Mouse (Mus musculus) heart, postnatal 36 days (tissue): ENCODE results near the gene Gm44973. TPM values are rescaled to one million over a fixed set of nuclear protein-coding genes. Genes with fewer than 3 reads are reported as not detected.
"Not testable (repeated sequence)": the region's sequence is repeated elsewhere in the genome, so short reads cannot be mapped to it uniquely, and the experiment has no call there.

Experiments
- DNase-seq, 2 experiments: peaks; one replicate each; pipeline ENCODE4 v3.0.0; 2021 to 2022
- intact Hi-C: fragments of 180-260 bp; cut with DNase I; formaldehyde crosslinking; loops from one replicate; pipeline ENCODE4 v1.15.1; 2025
- total RNA-seq, 2 experiments: library from RNA; stranded (reverse); gene quantifications; 2 replicates each; pipeline ENCODE4 v1.2.3; 2021

Gene Gm44973
- total RNA-seq, 2 experiments from 2014 or later: not detected

DNA sequence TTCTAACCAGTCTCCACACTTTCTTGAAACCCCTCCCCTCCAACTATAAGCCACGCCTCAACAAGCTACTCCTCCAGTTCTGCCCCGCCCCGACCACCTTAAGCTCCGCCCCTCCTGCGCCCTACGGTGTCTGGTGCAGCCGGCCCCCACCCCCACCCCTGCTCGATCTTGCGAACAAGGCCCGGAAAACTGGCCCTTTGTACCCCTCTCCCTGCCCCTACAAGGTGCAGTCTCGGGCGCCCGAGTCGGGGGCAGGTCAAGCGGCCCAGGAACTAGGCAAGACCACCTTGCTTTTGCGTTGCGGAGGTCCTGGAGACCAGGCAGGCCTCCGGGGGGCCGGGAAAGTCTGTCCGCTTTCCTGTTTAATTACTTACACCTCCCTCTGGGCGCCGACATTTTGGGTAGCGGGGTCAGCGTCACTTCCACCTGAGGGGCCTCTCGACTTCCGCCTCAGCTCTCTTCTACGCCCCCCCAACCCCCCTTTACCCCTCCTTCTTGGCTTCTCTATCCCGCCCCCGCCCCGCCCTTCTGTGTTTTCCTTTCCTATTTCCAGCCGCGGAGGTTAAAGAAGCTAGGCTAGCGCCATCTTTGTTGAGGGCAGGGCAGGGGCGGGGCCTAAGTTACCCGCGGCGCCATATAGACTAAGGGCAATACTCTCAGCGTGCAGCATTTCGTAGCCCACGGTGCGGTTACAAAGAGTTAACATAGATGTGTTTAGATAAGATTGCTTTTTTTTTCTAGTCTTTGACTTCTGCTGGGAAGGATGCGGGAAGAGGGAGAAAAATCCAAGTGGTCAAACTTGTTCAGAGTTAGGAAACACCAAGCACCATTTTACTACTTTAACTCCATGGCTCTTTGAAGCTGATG lies 812 bp upstream of the Gm44973 start, which contains the start of the genes Zfp524 and Fiz1:
Gene Zfp524 (plus strand): TSS at position 165 of the 867 bp plus-strand sequence.
Gene Fiz1 (minus strand): TSS at position 447 of the 867 bp plus-strand sequence.
- peak; percentile 98 to 99 for DNase-seq
- intact Hi-C loops: loop anchor here (2.0 to 10.0 kb wide), 3 partner anchors 72 to 360 kb away; partner anchors contain the start of genes Ppp6r1 and Ube2s

DNA sequence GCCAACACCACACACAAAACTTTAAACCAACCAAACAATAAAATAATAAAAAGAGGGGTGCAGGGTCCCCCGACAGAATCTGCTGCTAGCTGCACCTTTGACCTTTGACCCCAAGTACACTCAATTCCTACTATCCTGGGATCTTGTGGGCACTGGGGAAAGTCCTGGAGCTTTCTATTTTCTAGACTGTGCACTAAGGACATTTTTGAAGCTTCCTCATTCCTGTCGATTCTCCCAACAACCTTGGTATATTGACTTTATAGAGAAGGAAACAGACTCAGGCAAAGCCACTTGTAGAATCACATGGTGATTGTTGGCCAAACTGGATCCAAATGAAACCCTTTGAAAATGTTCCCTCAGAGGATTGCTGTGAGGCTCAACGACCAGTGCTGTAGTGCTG lies 761 bp downstream of the Gm44973 start:
- no peak for DNase-seq
- intact Hi-C loops: loop anchor here (2.0 to 10.0 kb wide), 3 partner anchors 45 to 361 kb away; partner anchors contain the start of genes Ppp6r1 and Ube2s

DNA sequence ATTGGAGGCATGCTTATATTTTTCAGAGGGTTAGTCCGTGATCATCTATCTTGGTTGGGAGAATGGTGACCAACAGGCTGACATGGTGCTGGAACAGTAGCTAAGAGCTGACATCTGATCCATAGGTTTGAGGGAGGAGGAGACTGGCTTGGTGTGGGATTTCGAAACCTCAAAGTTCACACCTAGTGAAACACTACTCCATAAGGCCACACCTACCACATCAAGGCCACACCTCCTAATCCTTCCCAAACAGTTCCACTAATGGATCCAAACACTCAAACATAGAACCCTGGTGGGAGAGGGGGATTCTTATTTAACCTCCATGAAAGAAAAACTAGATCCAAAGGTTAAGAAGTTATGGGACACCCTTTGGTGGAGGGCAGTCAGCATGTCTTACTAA lies 1.6 kb downstream of the Gm44973 start:
- intact Hi-C loops: loop anchor here (2.0 to 10.0 kb wide), 3 partner anchors 44 to 362 kb away; partner anchors contain the start of genes Ppp6r1 and Ube2s

DNA sequence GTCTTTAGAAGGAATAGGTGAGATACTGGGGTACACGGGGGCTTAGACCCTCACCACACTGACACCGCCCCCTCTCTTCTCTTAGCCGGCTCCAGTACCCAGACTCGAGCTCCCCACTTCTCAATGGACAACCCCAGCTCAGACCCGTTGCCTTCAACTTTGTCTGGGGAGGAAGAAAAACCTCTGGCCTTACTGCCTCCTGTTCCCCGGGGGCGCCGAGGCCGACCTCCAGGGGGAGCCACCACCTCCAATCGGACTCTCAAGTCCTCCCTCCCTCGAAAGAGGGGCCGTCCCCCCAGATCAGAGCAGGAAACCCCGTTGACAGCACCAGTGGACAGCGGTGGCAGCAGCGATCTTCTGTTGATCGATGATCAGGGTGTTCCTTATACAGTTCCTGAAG lies 2.1 kb downstream of the Gm44973 start:
- no peak for DNase-seq
- intact Hi-C loops: loop anchor here (2.0 to 10.0 kb wide), 3 partner anchors 43 to 363 kb away; partner anchors contain the start of genes Ppp6r1 and Ube2s

More for the DNA sequence above, 1.6 kb downstream of the Gm44973 start:
- DNase-seq: no peak

DNA sequence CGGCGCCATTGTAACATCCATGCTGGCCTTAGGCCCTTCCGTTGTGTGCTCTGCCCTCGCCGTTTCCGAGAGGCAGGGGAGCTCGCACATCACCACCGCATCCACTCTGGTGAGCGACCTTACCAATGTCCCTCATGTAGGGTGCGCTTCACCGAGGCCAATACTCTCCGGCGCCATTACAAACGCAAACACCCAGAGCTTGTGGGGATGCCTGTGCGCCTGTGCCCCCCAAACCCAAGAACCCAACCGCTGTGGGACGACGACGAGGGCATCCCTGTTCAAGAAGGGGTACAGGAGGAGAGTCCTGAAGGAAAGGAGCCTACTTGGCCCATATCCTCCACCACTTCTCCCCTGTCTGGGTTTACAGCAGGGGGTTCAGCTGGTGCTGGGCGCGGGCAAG lies 2.6 kb downstream of the Gm44973 start:
- DNase-seq: no peak
- intact Hi-C loops: loop anchor here (2.0 to 10.0 kb wide), 3 partner anchors 43 to 363 kb away; partner anchors contain the start of genes Ppp6r1 and Ube2s

DNA sequence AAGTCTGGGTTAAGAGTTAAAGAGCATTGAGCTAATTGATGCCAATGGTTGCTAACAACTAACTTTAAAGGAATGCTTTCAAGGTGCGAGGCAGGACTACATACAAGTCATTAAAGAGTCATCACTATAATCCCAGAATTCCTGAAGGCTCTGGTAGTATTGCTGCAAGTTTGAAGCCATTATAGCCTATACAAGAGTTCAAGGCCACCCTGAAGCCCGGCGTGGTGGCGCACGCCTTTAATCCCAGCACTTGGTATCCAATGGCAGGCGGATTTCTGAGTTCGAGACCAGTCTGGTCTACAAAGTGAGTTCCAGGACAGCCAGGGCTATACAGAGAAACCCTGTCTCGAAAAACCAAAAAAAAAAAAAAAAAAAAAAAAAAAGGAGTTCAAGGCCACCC lies 4.3 kb downstream of the Gm44973 start:
- not testable (repeated sequence) for DNase-seq
- intact Hi-C loops: loop anchor here (10.0 kb wide), 2 partner anchors 205 to 365 kb away; partner anchors contain the start of genes Ppp6r1 and Ube2s

DNA sequence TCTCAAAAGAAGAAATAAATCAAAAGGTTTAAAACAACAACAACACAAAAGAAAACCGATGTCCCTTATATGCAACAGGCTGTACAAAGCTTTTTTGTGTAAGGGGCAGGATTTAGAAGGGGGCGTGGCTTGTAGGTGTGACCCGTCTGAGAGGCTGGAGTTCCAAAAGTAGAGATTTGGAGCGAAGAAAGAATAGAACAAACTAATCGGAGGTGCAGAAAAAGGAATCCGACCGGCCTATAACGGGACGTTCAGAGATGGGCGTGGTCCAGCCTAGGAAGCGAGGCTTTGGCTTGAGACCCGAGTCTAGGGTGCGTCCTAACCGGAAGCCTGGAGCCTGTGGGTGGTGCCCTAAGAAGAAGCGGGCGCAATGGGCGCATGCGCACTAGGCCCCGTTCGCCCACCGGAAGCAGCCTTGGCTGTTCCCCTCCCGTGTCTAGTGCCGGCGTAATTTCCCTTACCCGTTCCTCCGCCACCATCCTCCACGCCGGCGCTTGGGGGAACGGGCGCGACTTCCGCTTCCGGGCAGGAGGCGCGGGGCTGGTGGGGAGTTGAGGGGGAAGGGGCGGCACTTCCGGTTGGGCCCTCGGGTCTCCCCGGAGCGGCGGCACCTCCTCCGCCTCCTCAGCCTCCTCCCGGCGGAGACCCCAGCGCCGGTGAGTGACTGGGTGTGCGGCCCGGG lies 4.8 kb downstream of the Gm44973 start, which contains the start of the genes Zfp865 and Ccdc106:
Gene Zfp865 (plus strand): TSS at position 377 of the 682 bp plus-strand sequence.
Gene Ccdc106 (plus strand): TSS at position 554 of the 682 bp plus-strand sequence.
- intact Hi-C loops: loop anchor here (5.0 to 10.0 kb wide), 3 partner anchors 205 to 365 kb away; partner anchors contain the start of genes Ppp6r1, Rpl28 and Ube2s
- peak; percentile 98 to 99 for DNase-seq

DNA sequence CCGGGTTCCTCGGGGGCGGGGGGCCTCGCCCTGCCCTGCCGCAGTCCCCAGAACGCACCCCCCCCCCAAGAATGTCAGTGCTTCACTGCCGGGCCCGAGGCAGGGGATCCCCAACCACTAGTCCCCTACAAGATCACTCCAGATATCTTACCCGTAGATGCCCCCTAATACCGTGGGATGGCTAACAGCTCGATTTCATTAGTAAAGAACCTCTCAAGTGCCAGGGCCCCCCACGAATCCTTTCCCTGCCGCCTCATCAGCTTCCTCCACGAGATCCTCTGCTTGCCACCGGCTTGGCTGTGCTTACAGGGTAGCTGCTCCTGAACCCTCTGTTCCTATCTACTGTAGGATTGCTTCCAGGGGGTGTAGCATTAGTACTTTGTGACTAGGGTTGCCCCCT lies 5.4 kb downstream of the Gm44973 start:
- no peak for DNase-seq
- intact Hi-C loops: loop anchor here (5.0 kb wide), 1 partner anchor 228 kb away; the partner anchor contains the start of gene Rpl28

DNA sequence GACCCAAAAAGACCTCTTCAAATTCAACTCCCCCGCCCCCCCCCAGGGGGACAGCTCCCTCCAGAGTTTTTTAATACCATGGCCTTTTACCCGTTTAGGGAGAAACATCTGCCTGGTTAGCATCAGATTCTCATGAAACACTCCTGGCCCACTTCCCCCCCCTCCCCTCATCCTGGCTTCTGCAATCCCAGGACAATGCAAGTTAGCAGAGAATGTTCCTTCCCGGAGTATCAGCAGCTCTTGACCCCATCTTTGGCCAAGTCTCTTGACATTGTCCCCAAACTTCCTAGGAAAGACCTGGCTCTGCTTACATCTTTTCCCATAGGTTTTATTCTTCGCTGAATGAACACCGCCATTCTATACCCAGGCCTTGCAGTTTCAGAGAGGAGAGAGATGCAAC lies 5.9 kb downstream of the Gm44973 start:
- intact Hi-C loops: loop anchor here (5.0 kb wide), 1 partner anchor 229 kb away; the partner anchor contains the start of gene Rpl28

DNA sequence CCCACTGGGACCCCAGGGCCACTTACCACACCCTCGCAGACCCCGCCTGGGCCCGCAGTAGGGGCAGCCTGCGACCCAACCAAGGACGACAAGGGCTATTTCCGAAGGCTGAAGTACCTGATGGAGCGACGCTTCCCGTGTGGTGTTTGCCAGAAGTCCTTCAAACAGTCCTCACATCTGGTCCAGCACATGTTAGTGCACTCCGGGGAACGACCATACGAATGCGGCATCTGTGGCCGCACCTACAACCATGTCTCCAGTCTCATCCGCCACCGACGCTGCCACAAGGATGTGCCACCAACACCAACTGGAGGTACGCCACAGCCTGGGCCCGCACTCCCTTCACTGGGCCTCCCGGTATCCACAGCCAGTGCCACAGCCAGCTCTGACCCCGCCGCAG lies 14.2 kb downstream of the Gm44973 start:
- no peak for DNase-seq
- intact Hi-C loops: no loop called here

More for the DNA sequence above, 5.9 kb downstream of the Gm44973 start:
- no peak for DNase-seq

DNA sequence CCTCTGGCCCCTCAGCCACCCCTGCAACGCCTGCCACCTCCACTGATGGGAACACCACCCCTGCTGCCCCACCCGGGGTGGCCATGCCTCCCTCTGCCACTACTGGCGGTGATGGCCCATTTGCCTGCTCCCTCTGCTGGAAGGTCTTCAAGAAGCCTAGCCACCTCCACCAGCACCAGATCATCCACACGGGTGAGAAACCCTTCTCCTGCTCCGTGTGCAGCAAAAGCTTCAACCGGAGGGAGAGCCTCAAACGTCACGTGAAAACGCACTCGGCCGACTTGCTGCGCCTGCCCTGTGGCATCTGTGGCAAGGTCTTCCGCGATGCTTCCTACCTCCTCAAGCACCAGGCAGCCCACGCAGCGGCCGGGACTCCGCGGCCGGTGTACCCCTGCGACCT lies 14.7 kb downstream of the Gm44973 start:
- DNase-seq: no peak
- intact Hi-C loops: no loop called here

DNA sequence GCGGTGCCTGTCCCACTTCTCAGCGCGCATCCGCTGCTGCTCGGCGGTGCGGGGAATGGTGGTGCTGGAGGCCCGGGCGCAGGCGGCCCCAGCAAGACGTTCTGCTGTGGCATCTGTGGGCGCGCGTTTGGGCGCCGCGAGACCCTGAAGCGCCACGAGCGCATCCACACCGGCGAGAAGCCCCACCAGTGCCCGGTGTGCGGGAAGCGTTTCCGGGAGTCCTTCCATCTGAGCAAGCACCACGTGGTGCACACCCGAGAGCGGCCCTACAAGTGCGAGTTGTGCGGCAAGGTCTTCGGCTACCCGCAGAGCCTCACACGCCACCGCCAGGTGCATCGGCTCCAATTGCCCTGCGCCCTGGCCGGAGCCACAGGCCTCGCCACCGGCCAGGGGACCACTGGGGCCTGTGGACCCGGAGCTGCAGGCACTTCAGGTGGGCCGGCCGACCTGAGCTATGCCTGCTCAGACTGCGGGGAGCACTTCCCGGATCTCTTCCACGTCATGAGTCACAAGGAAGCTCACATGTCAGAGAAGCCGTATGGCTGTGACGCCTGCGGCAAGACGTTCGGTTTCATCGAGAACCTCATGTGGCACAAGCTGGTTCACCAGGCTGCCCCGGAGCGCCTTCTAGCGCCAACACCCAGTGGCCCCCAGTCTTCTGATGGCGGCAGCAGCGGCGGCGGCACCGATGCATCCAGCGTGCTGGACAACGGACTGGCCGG lies 15.4 kb downstream of the Gm44973 start:
- DNase-seq: no peak
- intact Hi-C loops: no loop called here

DNA sequence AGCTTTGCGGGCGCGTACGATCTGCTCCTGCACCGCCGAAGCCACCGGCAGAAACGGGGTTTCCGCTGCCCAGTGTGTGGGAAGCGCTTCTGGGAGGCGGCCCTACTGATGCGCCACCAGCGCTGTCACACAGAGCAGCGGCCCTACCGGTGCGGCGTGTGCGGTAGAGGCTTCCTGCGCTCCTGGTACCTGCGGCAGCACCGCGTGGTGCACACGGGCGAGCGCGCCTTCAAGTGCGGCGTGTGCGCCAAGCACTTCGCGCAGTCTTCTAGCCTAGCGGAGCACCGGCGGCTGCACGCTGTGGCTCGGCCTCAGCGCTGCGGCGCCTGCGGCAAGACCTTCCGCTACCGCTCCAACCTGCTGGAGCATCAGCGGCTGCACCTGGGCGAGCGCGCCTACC lies 16.2 kb downstream of the Gm44973 start:
- intact Hi-C loops: no loop called here
- DNase-seq: no peak

DNA sequence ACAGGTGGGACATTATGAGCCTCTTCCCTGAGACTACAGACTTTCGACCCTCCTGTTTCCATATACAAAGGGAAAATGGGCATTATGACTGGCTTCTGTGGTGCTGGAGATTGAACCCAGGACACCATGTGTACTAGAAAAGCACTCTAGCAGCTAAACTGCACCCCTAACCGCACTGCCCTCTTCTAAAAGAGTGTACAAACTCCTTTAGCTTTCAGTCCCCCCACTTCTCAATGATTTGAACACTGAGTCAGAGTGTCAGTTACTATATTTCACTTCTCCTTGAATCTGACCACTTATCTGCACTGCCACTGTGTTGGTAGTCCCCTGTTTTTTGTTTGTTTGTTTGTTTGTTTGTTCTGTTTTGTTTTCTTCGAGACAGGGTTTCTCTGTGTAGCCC lies 18.5 kb downstream of the Gm44973 start, which contains the start of gene 4632433K11Rik:
Gene 4632433K11Rik (plus strand): TSS at position 301 of the 400 bp plus-strand sequence.
- intact Hi-C loops: no loop called here

DNA sequence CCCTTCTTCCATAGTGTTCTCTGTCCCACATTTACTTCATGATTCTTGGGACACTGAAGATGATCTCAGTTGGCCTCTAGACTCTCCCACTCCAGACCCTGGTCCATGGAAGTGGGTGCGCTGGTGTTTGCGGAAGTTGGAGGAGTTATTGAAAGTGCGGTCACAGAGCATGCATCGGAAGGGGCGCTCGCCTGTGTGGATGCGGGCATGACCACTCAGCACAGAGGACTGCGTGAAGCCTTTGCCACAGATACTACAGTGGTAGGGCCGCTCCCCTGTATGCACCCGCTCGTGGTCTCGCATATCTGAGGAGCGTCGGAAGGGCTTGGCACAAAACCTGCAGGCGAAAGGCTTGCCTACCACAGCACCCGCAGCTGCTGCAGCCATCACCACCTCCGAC lies 20.3 kb downstream of the Gm44973 start:
- intact Hi-C loops: loop anchor here (2.0 kb wide), 1 partner anchor 13 kb away; no protein-coding TSS in a partner anchor
- DNase-seq: no peak

More for the DNA sequence above, 18.5 kb downstream of the Gm44973 start, which contains the start of gene 4632433K11Rik:
- DNase-seq: no peak

DNA sequence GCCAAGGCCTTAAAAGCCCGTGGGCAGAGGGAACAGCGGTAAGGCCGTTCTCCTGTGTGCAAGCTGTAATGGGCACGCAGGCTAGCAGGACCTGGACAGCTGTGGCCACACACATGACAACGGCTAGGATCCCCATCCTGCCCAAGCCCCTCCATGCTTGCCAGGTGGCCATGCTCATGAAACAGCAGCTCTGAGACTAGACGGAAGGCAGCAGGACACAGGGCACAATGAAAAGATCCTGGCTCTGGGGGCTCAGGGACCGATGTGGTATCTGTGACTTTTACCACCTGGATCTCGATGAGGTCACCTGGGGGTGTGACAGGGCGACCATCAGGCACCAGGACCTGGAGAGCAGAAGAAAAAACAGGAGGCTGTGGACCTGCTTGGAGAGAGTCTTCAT lies 20.8 kb downstream of the Gm44973 start:
- no peak for DNase-seq
- intact Hi-C loops: loop anchor here (2.0 kb wide), 1 partner anchor 13 kb away; no protein-coding TSS in a partner anchor

DNA sequence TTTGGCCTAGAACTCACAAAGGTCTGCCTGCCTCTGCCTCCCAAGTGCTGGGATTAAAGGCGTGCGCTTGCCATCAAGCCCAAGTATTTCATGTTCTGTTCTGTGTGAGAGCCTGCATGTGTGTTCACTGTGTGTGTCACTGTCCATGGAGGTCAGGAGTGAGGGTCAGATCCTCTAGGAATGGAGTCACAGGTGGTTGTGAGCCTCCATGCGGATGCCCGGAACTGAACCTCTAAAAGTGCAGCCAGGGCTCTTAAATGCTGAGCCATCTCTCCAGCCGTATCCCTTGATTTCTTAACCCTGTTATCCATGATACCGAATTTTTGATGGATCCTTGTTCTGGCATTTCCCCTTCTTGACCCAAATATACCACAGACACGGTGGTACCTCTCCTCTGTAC lies 21.7 kb downstream of the Gm44973 start:
- no peak for DNase-seq
- intact Hi-C loops: loop anchor here (2.0 kb wide), 1 partner anchor 14 kb away; no protein-coding TSS in a partner anchor

DNA sequence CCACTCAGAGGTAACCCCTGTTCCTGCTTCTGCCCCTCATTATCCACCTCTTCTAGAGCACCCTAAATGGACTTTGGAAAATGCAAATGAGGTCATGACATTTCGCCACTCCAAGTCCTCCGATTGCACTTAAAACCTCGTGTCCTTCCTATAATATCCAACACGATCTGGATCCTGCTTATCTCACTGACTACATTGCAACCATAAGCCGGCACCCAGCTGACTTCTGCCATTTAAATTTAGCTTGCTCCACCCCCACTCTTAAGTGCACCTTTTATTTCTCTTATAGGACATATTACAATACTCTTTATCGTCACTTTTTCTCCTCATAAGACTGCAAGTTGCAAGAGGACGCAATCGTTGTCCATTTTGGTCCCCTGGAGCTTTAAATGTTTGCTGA lies 22.2 kb downstream of the Gm44973 start:
- no peak for DNase-seq
- intact Hi-C loops: loop anchor here (2.0 kb wide), 1 partner anchor 15 kb away; no protein-coding TSS in a partner anchor

DNA sequence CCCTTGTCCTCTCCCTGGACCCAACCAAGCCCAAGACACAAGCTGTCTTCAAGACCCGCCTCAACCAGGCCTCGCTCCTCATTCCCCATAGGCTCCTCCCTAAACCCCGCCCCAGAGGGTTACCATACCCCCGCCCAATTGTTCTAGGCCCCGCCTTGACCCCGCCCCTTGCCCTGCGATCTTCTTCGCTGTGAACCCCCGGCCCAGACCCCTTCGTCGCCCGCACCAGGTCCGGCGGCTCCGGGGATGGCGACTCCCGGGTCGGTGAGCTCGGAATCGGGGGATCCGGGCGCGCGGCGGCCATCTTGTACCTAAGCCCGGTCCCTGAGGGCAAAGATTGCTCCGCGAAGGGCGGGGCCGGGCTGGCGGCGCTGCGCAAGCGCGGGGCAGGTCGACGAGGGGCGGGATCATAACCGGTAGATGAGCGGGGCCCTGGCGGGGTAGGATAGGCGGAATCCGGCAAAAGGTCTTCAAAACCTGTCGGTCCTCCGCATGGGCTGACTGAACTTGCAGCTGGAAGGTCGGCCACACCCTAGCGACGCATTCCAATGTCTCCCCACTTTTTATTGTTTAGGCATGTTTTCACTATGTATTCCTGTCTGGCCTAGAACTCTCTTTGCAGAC lies 22.9 kb downstream of the Gm44973 start, which contains the start of gene Zfp784:
Gene Zfp784 (minus strand): TSS at position 338 of the 624 bp plus-strand sequence.
- DNase-seq: peak; percentile 92 to 98
- intact Hi-C loops: no loop called here
